Mouse (Mus musculus) embryonic facial prominence, embryonic 14.5 days (tissue): ENCODE measurements around the gene Bpnt1. TPM values are rescaled to one million over a fixed set of nuclear protein-coding genes. Genes with fewer than 3 reads are reported as not detected.
"Not testable (repeated sequence)": the region's sequence is repeated elsewhere in the genome, so short reads cannot be mapped to it uniquely, and the experiment has no call there.

Source experiments
- ATAC-seq: fragments of 200-750 bp; cut with Nextera tagmentation; 2 replicates; pipeline ENCODE4 v1.8.0; 2017; ENCODE audit warnings: low read depth, moderate number of reproducible peaks, moderate TSS enrichment
- DNase-seq: peaks from one replicate; pipeline ENCODE4 v3.0.0-alpha.2; 2015; ENCODE audit warnings: low spot score
- H3K27ac ChIP-seq: fragments of 300-500 bp; sonication (generic); replicated peaks from 2 replicates; pipeline ENCODE4 v1.5.1; 2014; ENCODE audit warnings: low read depth, mild to moderate bottlenecking, low read length, moderate library complexity
- H3K27me3 ChIP-seq: fragments of 300-500 bp; sonication (generic); replicated peaks from 2 replicates; pipeline ENCODE4 v1.6.1; 2014; ENCODE audit warnings: low read length; ENCODE audit not compliant: control insufficient read depth, insufficient read depth
- H3K36me3 ChIP-seq: fragments of 300-500 bp; sonication (generic); 2 replicates; pipeline ENCODE4 v1.6.1; 2014; ENCODE audit warnings: low read length, mixed read lengths; ENCODE audit not compliant: control insufficient read depth, insufficient read depth
- H3K4me1 ChIP-seq: fragments of 300-500 bp; sonication (generic); 2 replicates; pipeline ENCODE4 v1.6.1; 2014; ENCODE audit warnings: antibody characterized with exemption, low read length; ENCODE audit not compliant: control insufficient read depth, insufficient read depth
- H3K4me2 ChIP-seq: fragments of 300-500 bp; sonication (generic); 2 replicates; pipeline ENCODE4 v1.6.1; 2014; ENCODE audit warnings: low read depth, mild to moderate bottlenecking, low read length, moderate library complexity, mixed read lengths
- H3K4me3 ChIP-seq: fragments of 300-500 bp; sonication (generic); 2 replicates; pipeline ENCODE4 v1.5.1; 2014; ENCODE audit warnings: low read depth, mild to moderate bottlenecking, low read length
- H3K9ac ChIP-seq: fragments of 300-500 bp; sonication (generic); 2 replicates; pipeline ENCODE4 v1.6.1; 2014; ENCODE audit warnings: low read depth, mild to moderate bottlenecking, low read length, moderate library complexity, mixed read lengths
- H3K9me3 ChIP-seq: fragments of 300-500 bp; sonication (generic); 2 replicates; pipeline ENCODE4 v1.6.1; 2016; ENCODE audit warnings: low read length; ENCODE audit not compliant: control insufficient read depth
- WGBS: fragments of 180-500 bp; shearing (Covaris S2); extraction: QIAGEN DNeasy Blood & Tissue Kit; methylation state at CpG from one replicate; pipeline ENCODE4 v1.1.7; 2014; 5-methylcytosine and 5-hydroxymethylcytosine counted together
- polyA plus RNA-seq: library from polyadenylated mRNA; unstranded; fragments of >200 nt; fragmentation: Nextera tagmentation; extraction: Ambion mirVana; gene quantifications from 2 replicates; pipeline ENCODE4 v1.2.1, GENCODE M21; 2014

The Bpnt1 gene
- polyA plus RNA-seq, 1 experiment from 2014 or later: 16.0 TPM

GRCm38 (mm10) chr1:185315846-185316568 lies 15.9 kb upstream of the Bpnt1 start:
- Histone ChIP-seq H3K27ac (no peak overlapping the region), H3K4me2 (no peak overlapping the region), H3K36me3 (peaks cover 81% of the 10 kb centered on the region), H3K9ac (no peak overlapping the region), H3K4me3 (no peak overlapping the region), H3K4me1 (no peaks in the 10 kb centered on the region), H3K27me3 (no peaks in the 10 kb centered on the region), H3K9me3 (no peaks in the 10 kb centered on the region)
- DNase-seq (no peak), ATAC-seq (no peak)
- 87% methylated on average over 16 of the region's 16 CpGs for WGBS

- not testable (repeated sequence) for H3K9me3 ChIP-seq, H3K9ac ChIP-seq, DNase-seq, H3K27me3 ChIP-seq, H3K27ac ChIP-seq, ATAC-seq, H3K4me1 ChIP-seq
- Histone ChIP-seq H3K36me3 (peaks cover 46% of the 10 kb centered on the region), H3K4me3 (peak overlapping the region; percentile 94), H3K4me2 (peak overlapping the region; percentile 76)
- WGBS: 52% methylated on average over 3 of the region's 3 CpGs
Observed at GRCm38 (mm10) chr1:185327754-185328345, 4.1 kb upstream of the Bpnt1 start.

- Histone ChIP-seq H3K9me3 (no peaks in the 10 kb centered on the region), H3K9ac (peak within 1 kb of the TSS; percentile 94), H3K27me3 (no peaks in the 10 kb centered on the region), H3K4me3 (peak within 1 kb of the TSS; percentile 94), H3K4me1 (peaks cover 13% of the 10 kb centered on the region), H3K4me2 (peak within 1 kb of the TSS; percentile 76), H3K27ac (peak within 1 kb of the TSS; percentile 93), H3K36me3 (peaks cover 35% of the 10 kb centered on the region)
- ATAC-seq: peak; percentile 91
- under 1% methylated on average over 62 of the region's 76 CpGs for WGBS
- DNase-seq: peak; percentile 91
Observed at GRCm38 (mm10) chr1:185328721-185329610, 3.0 kb upstream of the Bpnt1 start, which contains the start of gene Iars2. Gene Iars2, minus strand, starts transcription at chr1:185329396.

- H3K27me3 ChIP-seq: no peaks in the 10 kb centered on the region
- H3K4me2 ChIP-seq: peak overlapping the region; percentile 76
- H3K9ac ChIP-seq: no peak overlapping the region
- H3K9me3 ChIP-seq: no peaks in the 10 kb centered on the region
- peaks cover 13% of the 10 kb centered on the region for H3K4me1 ChIP-seq
- H3K27ac ChIP-seq: no peak overlapping the region
- WGBS: 90% methylated on average over 8 of the region's 8 CpGs
- ATAC-seq (no peak), DNase-seq (no peak)
- peaks cover 26% of the 10 kb centered on the region for H3K36me3 ChIP-seq
- H3K4me3 ChIP-seq: peak overlapping the region; percentile 94; the same call in 1 of the 2 replicates
Observed at GRCm38 (mm10) chr1:185329851-185330250, 2.1 kb upstream of the Bpnt1 start.

GRCm38 (mm10) chr1:185331364-185331763 lies 585 bp upstream of the Bpnt1 start:
- Histone ChIP-seq H3K4me2 (peak overlapping the region; percentile 82), H3K36me3 (peaks cover 12% of the 10 kb centered on the region), H3K4me3 (peak overlapping the region; percentile 75), H3K27me3 (no peaks in the 10 kb centered on the region), H3K27ac (no peak overlapping the region), H3K4me1 (peaks cover 13% of the 10 kb centered on the region), H3K9ac (no peak overlapping the region), H3K9me3 (no peaks in the 10 kb centered on the region)
- no peak for DNase-seq
- 54% methylated on average over 5 of the region's 5 CpGs for WGBS
- ATAC-seq: no peak

GRCm38 (mm10) chr1:185333651-185334050 lies 1.7 kb downstream of the Bpnt1 start:
- WGBS: 84% methylated on average over 5 of the region's 5 CpGs
- H3K4me3 ChIP-seq: no peak overlapping the region
- DNase-seq (no peak), ATAC-seq (no peak)
- no peaks in the 10 kb centered on the region for H3K27me3 ChIP-seq
- 0 out of 2 replicates have a peak overlapping the region, but pooled peaks have one; percentile 81 for H3K9ac ChIP-seq
- no peak overlapping the region for H3K27ac ChIP-seq
- H3K4me2 ChIP-seq: peak overlapping the region; percentile 82; the same call in 1 of the 2 replicates
- no peaks in the 10 kb centered on the region for H3K9me3 ChIP-seq
- H3K36me3 ChIP-seq: peaks cover 4% of the 10 kb centered on the region; the same call in 1 of the 2 replicates
- peaks cover 9% of the 10 kb centered on the region; the same call in 1 of the 2 replicates for H3K4me1 ChIP-seq

- H3K36me3 ChIP-seq: peaks cover 7% of the 10 kb centered on the region; the same call in 1 of the 2 replicates
- DNase-seq (no peak), ATAC-seq (no peak)
- no peaks in the 10 kb centered on the region for H3K9me3 ChIP-seq
- H3K4me1 ChIP-seq: peaks cover 9% of the 10 kb centered on the region; the same call in 1 of the 2 replicates
- 79% methylated on average over 4 of the region's 4 CpGs for WGBS
- no peak overlapping the region for H3K4me2 ChIP-seq
- H3K27me3 ChIP-seq: no peaks in the 10 kb centered on the region
- H3K4me3 ChIP-seq: no peak overlapping the region
- H3K9ac ChIP-seq: no peak overlapping the region
- H3K27ac ChIP-seq: no peak overlapping the region
Observed at GRCm38 (mm10) chr1:185334136-185334535, 2.2 kb downstream of the Bpnt1 start.

- no peak for DNase-seq
- no peak overlapping the region for H3K4me2 ChIP-seq
- H3K4me1 ChIP-seq: peaks cover 9% of the 10 kb centered on the region; the same call in 1 of the 2 replicates
- H3K27me3 ChIP-seq: no peaks in the 10 kb centered on the region
- no peak for ATAC-seq
- H3K27ac ChIP-seq: no peak overlapping the region
- H3K9ac ChIP-seq: 0 out of 2 replicates have a peak overlapping the region, but pooled peaks have one; percentile 19
- H3K9me3 ChIP-seq: no peaks in the 10 kb centered on the region
- H3K36me3 ChIP-seq: peaks cover 14% of the 10 kb centered on the region; the same call in 1 of the 2 replicates
- WGBS: 75% methylated on average over 6 of the region's 6 CpGs
- no peak overlapping the region for H3K4me3 ChIP-seq
Observed at GRCm38 (mm10) chr1:185335231-185335765, 3.3 kb downstream of the Bpnt1 start.
